Mouse (Mus musculus) thymus, postnatal 36 days (tissue): ENCODE measurements at regions not wholly inside any gene's neighbourhood (a gene's known extent, or its start where the extent isn't known, plus 50 kb on each side); places are given as distances from the start of the nearest gene placed in this dataset.

Experiments
- DNase-seq, 2 experiments: peaks; one replicate each; pipeline ENCODE4 v3.0.0; 2022; ENCODE audit warnings: mixed read lengths in 2 of 2

DNA sequence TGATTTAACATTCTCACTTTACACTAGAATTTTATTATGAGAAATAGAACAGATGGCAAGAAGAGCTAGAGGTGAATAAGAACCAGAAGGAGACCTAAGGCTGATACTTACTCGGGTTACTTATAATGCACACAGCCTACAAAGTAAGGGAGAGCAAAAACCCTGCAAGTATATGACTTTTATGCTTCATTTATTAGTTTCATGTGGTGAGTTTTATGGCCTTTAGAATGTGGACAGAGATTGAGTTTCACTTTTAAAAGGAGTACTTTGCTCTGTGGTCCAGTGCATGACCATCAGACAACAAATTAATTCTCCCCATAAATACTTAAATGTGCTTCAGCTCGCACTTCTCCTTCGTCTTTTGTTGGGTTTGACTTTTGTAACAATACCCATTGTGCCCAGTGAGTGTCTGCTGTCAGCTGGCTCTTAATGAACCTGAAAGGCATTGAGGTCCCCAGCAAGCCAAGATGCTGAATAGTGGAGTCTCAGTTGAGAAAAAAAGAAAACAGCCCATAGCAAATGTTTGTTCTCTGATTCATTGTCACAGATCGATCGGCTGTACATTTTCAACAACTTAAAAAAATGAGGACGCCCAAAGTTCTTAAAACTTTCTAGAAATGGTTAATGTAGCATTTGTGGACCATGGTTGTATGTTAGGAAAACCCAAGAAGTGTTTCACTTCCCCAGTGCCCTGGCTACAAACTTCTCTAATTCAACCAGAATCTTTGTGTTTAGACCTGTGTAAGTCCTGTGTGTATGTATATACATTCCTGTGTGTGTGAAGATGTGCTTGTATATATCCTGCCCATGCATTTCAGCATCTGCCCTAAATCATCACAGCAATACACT, 194.5 kb downstream of the Gm5426 start:
- no peak for DNase-seq

DNA sequence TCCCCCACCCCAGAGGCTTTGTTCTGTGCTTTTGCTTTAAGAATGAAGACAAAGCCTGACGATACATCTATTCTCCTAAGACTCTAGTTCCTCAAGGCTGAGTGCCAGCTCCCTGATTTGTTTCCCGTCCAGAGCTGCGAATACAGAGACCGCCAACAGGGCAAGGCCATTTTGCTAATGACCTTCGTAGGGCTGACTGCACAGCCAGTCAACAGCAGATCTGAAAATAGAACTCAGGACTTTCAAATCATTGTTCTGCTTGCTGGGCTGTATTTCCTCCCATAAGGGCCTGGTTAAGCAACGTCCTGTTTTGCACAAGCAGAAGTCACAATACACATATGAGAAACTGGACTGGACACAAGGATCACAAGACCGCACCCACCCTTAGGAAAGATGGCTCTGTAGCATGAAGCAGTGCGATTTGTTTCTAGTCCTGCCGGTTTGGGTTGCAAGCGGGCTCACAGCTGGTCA, 196.4 kb downstream of the Gm5426 start:
- DNase-seq = no peak

GRCm38 (mm10) chr10:96333224-96333623, 196.8 kb downstream of the Gm5426 start:
- DNase-seq = peak; percentile 27 to 46

GRCm38 (mm10) chr10:96336271-96336670, 199.9 kb downstream of the Gm5426 start:
- DNase-seq = no peak

- DNase-seq = no peak
Observed at GRCm38 (mm10) chr10:96337088-96337666, 200.8 kb downstream of the Gm5426 start.

- no peak for DNase-seq
Observed at GRCm38 (mm10) chr10:96337797-96338608, 201.6 kb downstream of the Gm5426 start.

- DNase-seq = no peak
Observed at GRCm38 (mm10) chr10:96338609-96338978, 202.2 kb downstream of the Gm5426 start.

GRCm38 (mm10) chr10:96342476-96342875, 206.1 kb downstream of the Gm5426 start:
- DNase-seq = no peak

GRCm38 (mm10) chr10:96343666-96344065, 207.3 kb downstream of the Gm5426 start:
- DNase-seq = no peak

DNA sequence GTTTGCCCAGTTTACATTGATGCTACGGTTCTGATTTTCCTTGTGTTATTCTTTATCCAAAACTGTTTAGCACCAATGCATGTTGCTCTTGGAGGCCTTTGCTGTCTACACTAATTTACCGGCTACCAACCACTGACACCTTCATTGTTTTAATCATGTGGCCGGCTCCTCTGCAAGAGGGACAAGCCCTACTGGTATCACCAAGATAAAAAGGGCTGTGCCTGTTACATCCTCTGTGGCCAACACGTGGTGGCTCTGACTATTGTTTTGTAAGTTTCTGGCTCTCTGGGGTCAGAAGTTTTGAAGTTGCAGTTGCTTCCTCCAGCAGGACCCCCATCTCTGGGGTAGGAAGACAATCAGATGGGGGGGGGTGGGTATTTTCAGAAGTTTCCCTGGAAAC, 214.3 kb downstream of the Gm5426 start:
- no peak for DNase-seq

DNA sequence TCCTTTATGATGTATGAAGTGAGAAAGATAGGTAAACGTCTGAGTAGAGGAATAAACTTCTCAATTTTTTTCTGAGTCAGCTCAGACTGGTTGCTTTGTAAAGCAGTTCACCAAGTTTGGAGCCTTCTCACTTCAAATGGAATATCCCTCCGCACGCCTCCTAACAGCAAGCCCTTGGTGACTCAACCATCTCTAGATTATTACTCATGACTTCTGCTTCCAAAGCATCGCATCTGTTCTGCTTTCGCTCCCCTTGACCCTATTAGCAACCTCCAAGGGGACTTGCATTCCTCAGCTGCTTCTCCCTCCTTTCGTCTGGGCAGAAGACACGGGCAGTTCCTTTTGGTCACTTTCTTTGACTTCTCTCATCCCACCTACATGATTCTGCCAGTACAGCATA, 214.9 kb downstream of the Gm5426 start:
- DNase-seq = no peak

- DNase-seq = no peak
Observed at GRCm38 (mm10) chr10:96356980-96357624, 220.7 kb downstream of the Gm5426 start.

DNA sequence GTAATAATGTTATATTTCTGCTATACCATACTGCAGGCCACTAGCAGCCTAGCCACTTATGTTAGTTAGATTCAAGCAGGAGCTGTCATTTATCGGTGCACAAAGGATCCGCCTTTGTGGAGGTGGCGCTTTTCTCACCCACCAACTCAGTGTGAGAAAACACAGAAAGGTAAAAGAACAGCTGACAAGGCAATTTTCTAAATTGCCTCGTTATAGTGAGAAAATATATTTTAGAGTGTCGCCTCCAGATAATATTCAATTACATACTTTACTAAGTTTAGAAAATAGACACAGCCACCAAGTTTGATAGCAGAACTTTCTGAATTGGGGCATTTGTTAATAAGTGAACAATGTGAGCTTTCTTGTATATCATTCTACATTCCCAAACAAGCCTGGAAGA, 221.2 kb downstream of the Gm5426 start:
- DNase-seq = no peak

DNA sequence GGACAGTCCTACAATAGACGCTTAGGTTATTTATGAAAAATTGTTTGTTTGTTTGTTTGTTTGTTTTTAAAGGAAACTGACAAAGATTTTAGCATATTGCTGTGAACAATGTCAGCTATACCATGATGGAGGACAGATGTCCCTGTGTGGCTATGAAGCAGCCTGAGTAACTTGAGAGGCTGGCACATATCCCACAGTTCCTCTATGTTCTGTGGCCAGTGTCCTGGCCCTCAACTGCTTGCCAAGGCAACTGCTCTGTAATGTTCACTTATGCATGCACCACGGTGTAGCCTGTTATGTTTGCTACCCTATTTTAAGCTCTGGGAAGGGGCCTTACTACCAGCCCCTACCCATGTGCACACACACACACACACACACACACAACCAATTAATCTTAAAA, 222.6 kb downstream of the Gm5426 start:
- DNase-seq = no peak

DNA sequence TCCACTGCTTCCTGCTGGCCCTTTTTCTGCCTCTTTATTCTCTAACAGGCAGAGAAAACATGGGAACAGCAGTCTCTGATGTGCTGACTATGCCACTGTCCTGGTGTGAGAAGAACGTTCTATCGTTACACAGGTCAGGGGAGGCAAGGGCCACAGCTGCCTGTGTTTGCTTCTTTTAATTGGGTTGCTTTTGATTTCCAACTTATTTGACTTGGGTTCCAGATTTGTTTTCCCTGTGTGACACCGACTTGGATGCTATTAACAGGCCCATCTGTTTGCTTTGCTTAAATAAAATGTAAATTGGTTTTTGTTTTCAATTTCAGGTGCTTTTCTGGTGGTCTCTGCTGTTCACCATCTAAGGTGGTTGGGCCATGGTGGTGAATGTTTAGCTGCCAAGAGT, 225.8 kb downstream of the Gm5426 start:
- no peak for DNase-seq

DNA sequence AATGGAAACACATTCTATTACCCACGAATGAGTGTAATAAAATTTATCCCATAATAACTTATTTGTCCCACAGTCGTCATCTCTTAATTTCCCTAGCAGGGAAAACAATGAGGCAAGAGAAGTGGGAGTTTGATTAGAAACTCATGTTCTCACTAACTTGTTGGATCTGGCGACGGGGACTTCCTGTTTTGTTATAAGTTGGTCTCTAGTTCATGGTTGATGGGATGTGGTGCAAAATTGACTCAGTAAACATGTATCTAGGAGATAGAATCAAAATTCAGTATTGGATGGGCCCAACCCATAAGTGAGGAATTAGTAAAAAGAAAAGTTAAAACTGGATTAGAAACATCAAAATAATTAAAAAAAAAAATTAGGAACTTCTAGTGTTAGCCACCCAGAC, 227.5 kb downstream of the Gm5426 start:
- DNase-seq = no peak

DNA sequence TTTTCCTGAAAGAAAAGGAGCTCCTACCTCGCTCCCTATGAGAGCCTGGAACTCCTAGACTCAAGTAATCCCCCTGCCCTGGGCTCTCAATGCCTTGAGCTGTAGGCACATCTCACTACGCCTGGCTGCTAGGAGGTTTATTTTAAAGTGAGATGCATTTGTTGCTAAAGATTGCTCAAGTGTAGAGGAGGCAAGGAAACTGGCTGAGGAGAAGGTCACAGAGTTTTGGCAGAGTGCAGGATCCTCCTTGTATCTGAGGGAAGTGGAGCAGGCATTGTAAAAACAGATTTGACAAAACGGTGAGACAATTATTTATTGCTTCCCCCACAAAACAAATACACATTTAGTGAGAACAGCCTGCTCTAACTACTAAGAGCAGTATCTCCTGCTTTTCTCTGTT, 228.7 kb downstream of the Gm5426 start:
- DNase-seq = no peak

- no peak for DNase-seq
Observed at GRCm38 (mm10) chr10:96366871-96367270, 230.5 kb downstream of the Gm5426 start.

DNA sequence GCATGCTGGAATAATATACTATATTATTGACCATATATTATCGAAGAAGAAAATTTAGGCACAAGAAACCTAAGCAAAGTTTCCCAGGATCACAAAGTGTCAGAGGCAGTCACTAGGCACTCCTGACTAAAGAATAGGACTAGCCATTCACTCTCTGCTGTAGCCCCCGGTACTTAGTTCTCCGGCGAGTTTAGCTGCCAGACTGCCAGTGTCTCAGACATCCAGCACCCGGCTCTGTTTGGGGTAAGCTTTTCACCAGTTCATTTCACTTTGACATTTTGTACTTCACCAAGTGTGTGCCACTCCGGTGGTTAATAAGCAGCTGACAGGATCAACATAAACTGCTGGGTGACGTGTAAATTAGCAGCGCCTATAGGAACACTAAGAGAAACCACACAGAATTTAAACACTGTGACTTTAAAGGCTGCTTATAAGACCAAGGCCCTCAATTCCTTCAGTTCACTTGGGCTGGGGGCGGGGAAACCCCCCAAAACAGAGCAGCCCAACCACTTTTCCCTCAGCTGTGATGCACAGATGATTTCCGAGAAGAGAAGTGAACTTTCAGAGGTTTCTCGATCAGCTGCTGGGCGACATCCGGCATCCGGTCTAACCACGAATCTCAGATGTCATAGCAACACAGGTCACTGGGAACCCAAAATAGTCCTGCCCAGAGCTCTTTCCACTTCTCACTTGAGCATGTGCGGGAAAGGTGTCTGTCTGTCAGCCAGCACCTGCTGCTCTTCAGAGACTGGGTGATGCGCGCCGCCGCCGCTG, 234.3 kb downstream of the Gm5426 start:
- peak; percentile 84 to 89 for DNase-seq

- DNase-seq = no peak
Observed at GRCm38 (mm10) chr10:96371321-96371653, 234.9 kb downstream of the Gm5426 start.

GRCm38 (mm10) chr10:96372616-96373346, 236.4 kb downstream of the Gm5426 start:
- DNase-seq = no peak

DNA sequence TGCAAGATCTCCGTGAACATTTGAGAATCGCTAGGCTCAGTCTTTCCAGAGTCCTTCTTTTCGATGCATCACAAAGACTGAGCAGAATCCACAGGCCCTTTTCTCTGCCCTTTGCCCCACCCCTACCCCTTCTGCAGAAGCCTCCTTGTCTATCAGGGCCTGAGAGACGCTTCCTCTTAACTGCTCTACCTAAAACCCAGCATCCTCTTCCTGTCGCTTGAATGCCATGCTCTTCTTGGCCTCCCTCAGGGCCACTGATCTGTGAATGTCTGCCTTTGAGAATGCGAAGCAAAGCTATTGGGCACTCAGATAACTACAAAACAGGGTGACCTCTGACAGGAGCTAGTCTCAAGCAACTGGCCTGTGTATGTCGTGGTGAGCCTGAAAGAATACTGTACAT, 237.1 kb downstream of the Gm5426 start:
- DNase-seq = peak; percentile 49 to 54
